Mouse (Mus musculus): ENCODE data around the gene Uspl1. TPM values are rescaled to one million over a fixed set of nuclear protein-coding genes. Genes with fewer than 3 reads are reported as not detected.

Uspl1 gene
- 91.7 to 102 TPM (median 96.9 TPM) in 4 replicates for total RNA-seq (2023)

DNA sequence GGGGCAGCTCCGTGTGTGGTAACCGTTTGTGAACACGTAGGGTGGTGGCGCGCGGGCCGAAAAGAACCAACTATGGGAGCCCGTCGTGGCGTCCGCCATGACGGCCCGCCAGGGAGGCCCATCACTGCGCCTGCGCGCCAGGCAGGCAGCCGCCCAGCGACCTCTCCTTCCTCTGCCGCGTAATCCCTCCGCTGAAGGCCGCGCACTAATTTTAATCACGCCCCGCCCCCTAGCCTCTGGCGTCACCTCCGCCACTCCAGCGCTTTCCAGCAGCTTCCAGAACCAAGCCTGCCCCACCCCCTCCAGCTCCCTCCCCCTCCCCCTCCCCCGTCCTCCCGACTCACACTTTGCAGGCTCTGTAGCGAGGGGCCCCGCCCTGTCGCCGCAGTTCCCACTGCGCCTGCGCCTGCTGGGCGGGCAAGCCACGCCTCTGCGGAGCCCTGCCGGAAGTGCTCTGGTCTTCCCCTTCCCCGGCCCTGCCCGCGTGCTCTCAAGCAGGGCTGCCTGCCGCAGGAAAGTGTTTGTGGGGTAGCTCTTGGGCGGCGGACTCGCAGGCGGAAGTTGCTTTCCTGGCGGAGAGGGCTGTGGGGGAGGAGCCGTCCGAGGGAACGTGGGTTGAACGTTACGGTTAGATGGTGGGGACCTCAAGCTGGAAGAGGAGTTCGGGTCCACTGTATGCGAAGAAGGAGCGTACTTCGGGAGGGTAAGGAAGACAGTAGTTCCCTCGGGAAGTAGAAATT is at the start of gene Uspl1, which contains the start of gene Hmgb1:
TSS of gene Uspl1 (plus strand) at position 247 of the 740 bp plus-strand sequence.
TSS of gene Hmgb1 (minus strand) at position 386 of the 740 bp plus-strand sequence.

GRCm38 (mm10) chr5:149264405-149264804 is 80.3 kb downstream of the Uspl1 start, which contains the start of gene Alox5ap:
TSS of gene Alox5ap (plus strand) at chr5:149264767.

Other genes starting within 250 kb of the Uspl1 start
- 1.4 to 7.0 TPM (median 5.0 TPM) in 4 replicates for gene Gm42791, start 189.2 kb upstream of the Uspl1 start, total RNA-seq (2023)
- gene Hmgb1, start 139 bp downstream of the Uspl1 start, total RNA-seq (2023), result 660 to 720 TPM (median 702 TPM) in 4 replicates
- 53.5 to 75.3 TPM (median 69.3 TPM) in 4 replicates for gene Alox5ap, start 80.4 kb downstream of the Uspl1 start, total RNA-seq (2023)
- gene Medag, start 227.4 kb downstream of the Uspl1 start, total RNA-seq (2023), result not detected in 4 replicates

All from B cell, adult 62 days (primary cell).